Mouse (Mus musculus) hindbrain, embryonic 10.5 days (tissue): ENCODE data around the gene Adcy7. TPM values are rescaled to one million over a fixed set of nuclear protein-coding genes. Genes with fewer than 3 reads are reported as not detected.

Experiments
- DNase-seq: peaks from one replicate; pipeline ENCODE4 v3.0.0-alpha.2; 2017; ENCODE audit warnings: low spot score
- H3K27ac ChIP-seq: fragments of 300-500 bp; sonication (generic); 2 replicates; pipeline ENCODE4 v1.5.1; 2016; ENCODE audit warnings: mild to moderate bottlenecking, moderate library complexity
- H3K27me3 ChIP-seq: fragments of 300-500 bp; sonication (generic); 2 replicates; pipeline ENCODE4 v1.6.1; 2016; ENCODE audit warnings: mild to moderate bottlenecking; ENCODE audit not compliant: poor library complexity, insufficient read depth, severe bottlenecking
- H3K36me3 ChIP-seq: fragments of 300-500 bp; sonication (generic); 2 replicates; pipeline ENCODE4 v1.6.1; 2016; ENCODE audit warnings: mild to moderate bottlenecking, moderate library complexity
- H3K4me1 ChIP-seq: fragments of 300-500 bp; sonication (generic); replicated peaks from 2 replicates; pipeline ENCODE4 v1.6.1; 2016; ENCODE audit warnings: mild to moderate bottlenecking
- H3K4me3 ChIP-seq: fragments of 300-500 bp; sonication (generic); 2 replicates; pipeline ENCODE4 v1.5.1; 2016; ENCODE audit warnings: mild to moderate bottlenecking, moderate library complexity
- H3K9me3 ChIP-seq: fragments of 300-500 bp; sonication (generic); 2 replicates; pipeline ENCODE4 v1.6.1; 2016; ENCODE audit warnings: mild to moderate bottlenecking, moderate library complexity
- WGBS: fragments of 180-500 bp; shearing (Covaris S2); methylation state at CpG from one replicate; pipeline ENCODE4 v1.1.7; 2016; 5-methylcytosine and 5-hydroxymethylcytosine counted together
- polyA plus RNA-seq: library from polyadenylated mRNA; unstranded; fragments of >200 nt; fragmentation: Nextera tagmentation; extraction: Ambion mirVana; gene quantifications from 2 replicates; pipeline ENCODE4 v1.2.1, GENCODE M21; 2016

Gene Adcy7
- polyA plus RNA-seq, 1 experiment from 2014 or later = 2.9 TPM

- no peaks in the 10 kb centered on the region for H3K9me3 ChIP-seq
- peaks cover 23% of the 10 kb centered on the region for H3K4me1 ChIP-seq
- no peak overlapping the region for H3K27ac ChIP-seq
- 89% methylated on average over 9 of the region's 9 CpGs for WGBS
- no peak for DNase-seq
- H3K4me3 ChIP-seq = no peak overlapping the region
- no peaks in the 10 kb centered on the region for H3K27me3 ChIP-seq
- no peaks in the 10 kb centered on the region for H3K36me3 ChIP-seq
Measured at GRCm38 (mm10) chr8:88293590-88294356, 21.6 kb downstream of the Adcy7 start.

- no peaks in the 10 kb centered on the region for H3K9me3 ChIP-seq
- 96% methylated on average over 2 of the region's 2 CpGs for WGBS
- H3K4me1 ChIP-seq = peaks cover 30% of the 10 kb centered on the region
- H3K27ac ChIP-seq = peak overlapping the region; percentile 62; the same call in 1 of the 2 replicates
- H3K4me3 ChIP-seq = no peak overlapping the region
- DNase-seq = no peak
- H3K27me3 ChIP-seq = no peaks in the 10 kb centered on the region
- H3K36me3 ChIP-seq = no peaks in the 10 kb centered on the region
Measured at GRCm38 (mm10) chr8:88294977-88295376, 22.8 kb downstream of the Adcy7 start.

GRCm38 (mm10) chr8:88297976-88298732 lies 26.0 kb downstream of the Adcy7 start:
- Histone ChIP-seq H3K27me3 (no peaks in the 10 kb centered on the region), H3K27ac (peak overlapping the region; percentile 35; the same call in 1 of the 2 replicates), H3K4me3 (no peak overlapping the region), H3K36me3 (no peaks in the 10 kb centered on the region), H3K9me3 (no peaks in the 10 kb centered on the region), H3K4me1 (peaks cover 45% of the 10 kb centered on the region)
- DNase-seq = peak; percentile 23
- 63% methylated on average over 12 of the region's 12 CpGs for WGBS

DNA sequence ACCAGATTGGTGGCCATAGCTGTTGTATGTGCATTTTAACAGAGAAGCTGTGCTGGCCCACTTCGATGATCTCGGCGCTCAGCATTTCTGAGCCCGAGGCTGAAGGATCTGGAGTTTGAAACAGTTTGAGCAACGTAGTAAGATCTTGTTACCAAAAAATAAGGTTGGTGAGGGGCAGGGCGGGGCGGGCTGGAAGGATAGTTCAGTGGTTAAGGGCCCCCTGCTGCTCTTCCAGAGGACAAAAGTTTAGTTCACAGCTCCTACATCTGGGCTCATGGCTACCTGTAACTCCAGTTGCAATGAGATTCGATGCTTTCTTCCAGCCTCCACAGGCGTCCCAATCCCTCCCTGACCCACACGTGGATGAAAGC lies 26.5 kb downstream of the Adcy7 start:
- Histone ChIP-seq H3K4me1 (peaks cover 43% of the 10 kb centered on the region), H3K4me3 (no peak overlapping the region), H3K36me3 (no peaks in the 10 kb centered on the region), H3K9me3 (no peaks in the 10 kb centered on the region), H3K27me3 (no peaks in the 10 kb centered on the region), H3K27ac (peak overlapping the region; percentile 67; the same call in 1 of the 2 replicates)
- WGBS = 90% methylated on average over 10 of the region's 10 CpGs
- DNase-seq = no peak

DNA sequence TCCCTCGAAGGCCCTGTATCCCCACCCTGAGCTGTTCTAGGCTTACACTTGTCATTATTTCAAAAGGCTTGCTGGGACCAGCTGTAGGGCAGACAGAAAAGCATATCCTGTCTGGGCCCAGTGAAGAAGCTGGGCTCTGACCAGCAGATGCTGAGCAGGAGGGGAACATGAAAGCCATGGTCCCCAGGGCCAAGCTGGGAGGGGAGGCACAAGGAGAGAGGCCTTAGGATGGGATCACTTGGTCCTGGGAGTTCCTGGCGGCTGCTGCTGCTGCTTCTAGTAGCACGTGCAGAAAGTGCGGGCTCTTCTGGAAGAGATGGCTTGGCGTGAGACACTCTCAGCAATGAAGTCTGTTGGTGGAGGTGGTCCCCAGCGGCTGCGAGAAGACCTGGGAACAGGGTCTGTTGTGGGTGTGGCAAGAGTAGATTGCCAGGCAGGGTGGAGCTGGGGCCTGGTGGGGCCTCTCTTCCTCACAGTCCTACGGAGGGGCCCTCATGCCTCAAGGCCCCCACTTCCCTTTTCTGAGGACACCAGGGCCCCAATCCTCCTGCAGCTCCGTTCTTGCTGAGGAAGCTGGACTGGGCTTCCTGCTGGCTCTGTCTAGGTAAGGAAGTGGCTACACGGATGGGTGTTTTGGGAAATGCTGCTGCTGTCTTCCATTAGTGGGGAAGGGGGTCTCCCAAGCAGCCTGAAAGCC lies 27.9 kb downstream of the Adcy7 start:
- H3K36me3 ChIP-seq = no peaks in the 10 kb centered on the region
- no peaks in the 10 kb centered on the region for H3K9me3 ChIP-seq
- 80% methylated on average over 10 of the region's 10 CpGs for WGBS
- no peak overlapping the region for H3K4me3 ChIP-seq
- H3K27ac ChIP-seq = peak overlapping the region; percentile 67
- no peak for DNase-seq
- no peaks in the 10 kb centered on the region for H3K27me3 ChIP-seq
- peaks cover 39% of the 10 kb centered on the region for H3K4me1 ChIP-seq

DNA sequence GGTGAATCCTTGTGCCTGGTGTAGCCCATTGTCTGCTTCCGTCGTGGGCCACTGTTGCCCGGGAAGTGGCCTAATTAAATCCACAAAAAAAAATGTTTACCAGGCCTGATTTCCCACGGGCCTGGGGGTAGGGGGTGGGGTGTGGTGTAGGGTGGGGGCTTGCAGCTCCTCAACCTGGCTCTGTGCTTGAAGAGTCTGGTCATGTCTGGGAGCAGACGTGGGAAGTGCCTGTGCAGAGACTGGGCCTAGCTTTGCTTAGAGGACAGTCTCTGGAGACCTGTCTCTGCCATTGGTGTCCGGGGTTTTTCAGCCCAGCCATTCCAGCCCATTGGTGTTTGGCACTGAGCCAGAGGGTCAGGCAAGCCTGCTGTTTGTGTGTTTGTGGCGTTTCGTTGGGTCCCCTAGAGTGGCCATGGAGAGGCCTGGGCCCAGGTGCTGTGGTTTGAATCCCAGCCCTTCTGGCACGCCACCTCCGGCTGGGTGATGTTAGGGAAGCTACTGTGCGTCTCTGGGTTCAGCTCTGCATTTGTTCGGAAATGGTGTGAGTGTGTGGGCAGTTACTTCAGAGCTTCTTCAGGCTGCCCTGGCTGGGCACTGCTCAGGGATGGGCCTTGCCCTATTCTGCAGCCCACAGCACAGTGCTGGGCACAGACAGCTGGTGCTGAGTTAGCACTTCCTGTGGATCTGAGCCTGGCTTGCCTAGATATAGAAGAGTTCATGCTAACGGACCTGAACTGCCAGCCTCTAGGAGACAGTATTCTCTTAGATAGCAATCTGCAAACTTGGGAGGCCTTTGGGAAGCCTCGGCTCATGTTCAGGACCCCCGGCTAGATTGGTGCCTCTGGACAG lies 29.6 kb downstream of the Adcy7 start:
- H3K27ac ChIP-seq = peak overlapping the region; percentile 69
- DNase-seq = no peak

DNA sequence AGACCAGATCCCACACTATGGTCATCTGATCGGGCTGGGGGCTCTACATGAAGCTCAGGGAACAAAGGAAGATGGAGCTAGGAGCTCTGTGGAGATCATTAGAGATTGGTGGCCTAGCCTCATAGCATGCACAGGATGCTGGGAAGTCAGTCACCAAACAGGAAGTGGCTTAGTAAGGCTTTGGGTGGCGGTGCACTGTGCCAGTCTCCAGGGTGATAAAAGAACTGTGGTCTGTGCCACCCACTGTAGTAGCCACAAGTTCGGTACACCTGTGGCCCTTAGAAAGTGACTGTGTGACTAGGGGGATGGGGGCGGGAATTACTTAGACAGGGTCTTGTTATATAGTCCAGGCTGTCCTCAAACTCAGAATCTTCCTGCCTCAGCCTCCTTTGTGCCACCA lies 33.6 kb downstream of the Adcy7 start:
- no peaks in the 10 kb centered on the region for H3K27me3 ChIP-seq
- H3K4me1 ChIP-seq = peaks cover 25% of the 10 kb centered on the region
- 90% methylated on average over 4 of the region's 4 CpGs for WGBS
- 0 out of 2 replicates have a peak, but pooled peaks cover 4% of the 10 kb centered on the region for H3K36me3 ChIP-seq
- no peak for DNase-seq
- H3K9me3 ChIP-seq = no peaks in the 10 kb centered on the region
- no peak overlapping the region for H3K4me3 ChIP-seq
- H3K27ac ChIP-seq = no peak overlapping the region

More for the DNA sequence above, 29.6 kb downstream of the Adcy7 start:
- peaks cover 39% of the 10 kb centered on the region for H3K4me1 ChIP-seq
- 0 out of 2 replicates have a peak, but pooled peaks cover 4% of the 10 kb centered on the region for H3K36me3 ChIP-seq
- H3K4me3 ChIP-seq = no peak overlapping the region
- H3K9me3 ChIP-seq = no peaks in the 10 kb centered on the region
- WGBS = 69% methylated on average over 15 of the region's 15 CpGs
- no peaks in the 10 kb centered on the region for H3K27me3 ChIP-seq

DNA sequence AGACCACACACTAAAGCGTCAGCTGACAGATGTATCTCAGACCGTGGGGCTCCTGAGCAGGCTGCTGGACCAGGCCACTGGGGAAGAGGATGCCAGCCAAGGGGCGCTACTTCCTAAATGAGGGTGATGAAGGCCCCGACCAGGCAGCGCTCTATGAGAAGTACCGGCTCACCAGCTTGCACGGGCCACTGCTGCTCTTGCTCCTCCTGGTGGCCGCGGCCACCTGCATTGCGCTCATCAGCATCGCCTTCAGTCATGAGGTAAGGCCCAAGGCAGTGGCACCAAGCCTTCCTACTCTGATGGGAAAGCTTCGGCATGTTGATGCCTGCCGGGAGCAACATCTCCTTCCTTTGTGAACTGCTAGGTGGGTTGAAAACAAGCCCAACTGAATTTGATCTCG lies 34.3 kb downstream of the Adcy7 start:
- H3K36me3 ChIP-seq = 0 out of 2 replicates have a peak, but pooled peaks cover 4% of the 10 kb centered on the region
- no peaks in the 10 kb centered on the region for H3K27me3 ChIP-seq
- H3K9me3 ChIP-seq = no peaks in the 10 kb centered on the region
- no peak overlapping the region for H3K27ac ChIP-seq
- peaks cover 21% of the 10 kb centered on the region for H3K4me1 ChIP-seq
- no peak overlapping the region for H3K4me3 ChIP-seq
- DNase-seq = no peak
- WGBS = 72% methylated on average over 14 of the region's 14 CpGs

DNA sequence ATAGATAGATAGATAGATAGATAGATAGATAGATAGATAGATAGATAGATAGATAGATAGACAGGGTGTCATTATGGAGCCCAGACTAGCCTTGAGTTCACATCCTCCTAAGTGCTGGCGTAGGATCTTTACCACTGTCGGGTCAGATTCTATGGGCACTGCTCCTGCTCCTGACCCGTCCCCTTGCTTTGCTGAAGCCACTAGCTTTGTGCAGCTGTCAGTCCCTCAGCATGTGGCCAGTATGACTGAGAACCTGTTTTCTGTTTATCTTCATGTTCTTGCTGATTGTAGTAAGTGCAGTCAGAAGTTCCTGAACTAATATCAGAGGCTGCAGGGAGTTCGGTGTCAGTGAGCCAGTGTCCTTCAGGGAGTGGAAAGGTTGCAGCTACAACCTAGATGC lies 35.5 kb downstream of the Adcy7 start:
- H3K9me3 ChIP-seq = no peaks in the 10 kb centered on the region
- no peak overlapping the region for H3K4me3 ChIP-seq
- WGBS = 89% methylated on average over 4 of the region's 4 CpGs
- peaks cover 9% of the 10 kb centered on the region for H3K4me1 ChIP-seq
- no peaks in the 10 kb centered on the region for H3K27me3 ChIP-seq
- DNase-seq = no peak
- no peak overlapping the region for H3K27ac ChIP-seq
- 0 out of 2 replicates have a peak, but pooled peaks cover 4% of the 10 kb centered on the region for H3K36me3 ChIP-seq

GRCm38 (mm10) chr8:88309274-88309873 lies 37.2 kb downstream of the Adcy7 start:
- Histone ChIP-seq H3K9me3 (no peaks in the 10 kb centered on the region), H3K27ac (0 out of 2 replicates have a peak overlapping the region, but pooled peaks have one; percentile 36), H3K27me3 (no peaks in the 10 kb centered on the region), H3K4me3 (no peak overlapping the region), H3K4me1 (peaks cover 9% of the 10 kb centered on the region; the same call in 1 of the 2 replicates), H3K36me3 (0 out of 2 replicates have a peak, but pooled peaks cover 4% of the 10 kb centered on the region)
- DNase-seq = no peak
- WGBS = 75% methylated on average over 10 of the region's 10 CpGs

DNA sequence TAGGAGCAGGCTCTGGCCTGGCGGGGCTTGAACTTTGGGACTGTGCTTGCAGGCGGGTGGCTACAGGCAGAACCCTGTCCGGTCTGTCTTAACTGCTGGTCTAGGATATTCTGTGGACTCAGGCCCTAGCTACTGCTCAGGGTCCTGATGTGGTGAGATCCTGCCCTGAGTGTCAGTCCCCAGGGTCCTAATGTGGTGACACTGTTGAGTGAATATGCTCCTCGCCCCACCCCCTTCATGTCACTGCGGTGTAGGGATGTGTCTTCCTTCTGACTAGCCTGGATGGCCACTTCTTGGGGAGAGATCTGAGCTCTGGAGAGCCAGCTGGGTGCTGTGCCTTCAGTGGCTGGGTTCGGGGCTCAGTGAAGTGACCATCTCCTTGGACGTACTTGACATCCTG lies 37.7 kb downstream of the Adcy7 start:
- 89% methylated on average over 7 of the region's 7 CpGs for whole genome bisulfite sequencing
- no peak for DNase-seq
- H3K36me3 ChIP-seq = 0 out of 2 replicates have a peak, but pooled peaks cover 4% of the 10 kb centered on the region
- H3K4me1 ChIP-seq = peaks cover 9% of the 10 kb centered on the region; the same call in 1 of the 2 replicates
- H3K4me3 ChIP-seq = no peak overlapping the region
- no peaks in the 10 kb centered on the region for H3K9me3 ChIP-seq
- H3K27me3 ChIP-seq = no peaks in the 10 kb centered on the region
- no peak overlapping the region for H3K27ac ChIP-seq
